Comparison of ENCODE assay signal across 12 mouse cellular contexts in genomic region chr7:80426363-80426762, GRCm38 (mm10). TPM values are rescaled to one million over a fixed set of nuclear protein-coding genes. Genes with fewer than 3 reads are reported as not detected.
DNase-seq lines count a peak whose midpoint lies in the region; ATAC-seq and TF ChIP-seq lines count a peak whose summit lies in the region.
"Had no signal": no experiment of that assay in that cellular context is flagged by ENCODE, and none has a peak within 500 bp of the region (broad histone marks: within the 10 kb centered on the region; RNA-seq: fewer than 3 reads in every experiment).

No protein-coding gene starts in this region.

- H3K79me2 ChIP-seq in macrophage (ENCODE audit: inconsistent target): no peaks in the 10 kb centered on the region

- peaks cover 18% of the 10 kb centered on the region for H3K4me1 ChIP-seq in kidney, embryonic 15.5 days
- peaks cover 11% of the 10 kb centered on the region; the same call in 1 of the 2 replicates for H3K4me1 ChIP-seq in bone marrow, adult 2 months (ENCODE audit: control insufficient read depth, insufficient read depth, low read length)
- H3K4me1 ChIP-seq in hindbrain, embryonic 12.5 days: no peaks in the 10 kb centered on the region
- H3K4me1 ChIP-seq: forebrain, embryonic 13.5 days had no signal

- H3K4me2 ChIP-seq in kidney, embryonic 15.5 days: no peak overlapping the region
- H3K4me2 ChIP-seq in hindbrain, embryonic 12.5 days (replicated peaks): no peak overlapping the region
- H3K4me2 ChIP-seq: forebrain, embryonic 13.5 days; lung, embryonic 15.5 days had no signal

- H3K27me3 ChIP-seq in kidney, embryonic 15.5 days: no peaks in the 10 kb centered on the region
- no peaks in the 10 kb centered on the region for H3K27me3 ChIP-seq in hindbrain, embryonic 12.5 days
- H3K27me3 ChIP-seq: forebrain, embryonic 13.5 days; lung, embryonic 15.5 days had no signal

- H3K9me3 ChIP-seq in kidney, embryonic 15.5 days (replicated peaks): no peaks in the 10 kb centered on the region
- H3K9me3 ChIP-seq in hindbrain, embryonic 12.5 days (replicated peaks): no peaks in the 10 kb centered on the region
- H3K9me3 ChIP-seq: embryonic facial prominence, embryonic 10.5 days; forebrain, embryonic 13.5 days; lung, embryonic 15.5 days had no signal

- 58% methylated on average over 7 of the region's 7 CpGs for WGBS in kidney, embryonic 15.5 days
- 18% methylated on average over 7 of the region's 7 CpGs for WGBS in bone marrow, adult 2 months
- WGBS in macrophage (ENCODE audit: missing documents): 8% methylated on average over 7 of the region's 7 CpGs
- 68% methylated on average over 7 of the region's 7 CpGs for WGBS in hindbrain, embryonic 12.5 days

- no peak overlapping the region for H3K4me3 ChIP-seq in kidney, embryonic 15.5 days (replicated peaks)
- peak overlapping the region; percentile 34 for H3K4me3 ChIP-seq in bone marrow, adult 2 months (replicated peaks; ENCODE audit: control insufficient read depth, low read depth, low read length)
- H3K4me3 ChIP-seq in macrophage (ENCODE audit: inconsistent target): no peak overlapping the region
- no peak overlapping the region for H3K4me3 ChIP-seq in hindbrain, embryonic 12.5 days
- H3K4me3 ChIP-seq: embryonic facial prominence, embryonic 10.5 days; forebrain, embryonic 13.5 days; lung, embryonic 15.5 days had no signal

- TF ChIP-seq POLR2A in bone marrow, adult 2 months (IDR thresholded peaks at IDR 0.05; ENCODE audit: borderline replicate concordance, control insufficient read depth, low read depth, low read length): no peak; the same call in 1 of the 2 replicates

- no peaks in the 10 kb centered on the region for H3K36me3 ChIP-seq in kidney, embryonic 15.5 days
- H3K36me3 ChIP-seq in macrophage (ENCODE audit: inconsistent target): no peaks in the 10 kb centered on the region
- no peaks in the 10 kb centered on the region for H3K36me3 ChIP-seq in hindbrain, embryonic 12.5 days
- H3K36me3 ChIP-seq: embryonic facial prominence, embryonic 10.5 days; lung, embryonic 15.5 days had no signal

- ATAC-seq in kidney, embryonic 15.5 days (replicated peaks; ENCODE audit: low FRiP score): no peak
- no peak for ATAC-seq in hindbrain, embryonic 12.5 days (ENCODE audit: low FRiP score)
- ATAC-seq: forebrain, embryonic 13.5 days had no signal

- no peak overlapping the region for H3K27ac ChIP-seq in kidney, embryonic 15.5 days
- H3K27ac ChIP-seq in bone marrow, adult 2 months (ENCODE audit: control insufficient read depth, insufficient read depth, low read depth, low read length, poor library complexity): peak overlapping the region; percentile 91
- peak overlapping the region; percentile 91 for H3K27ac ChIP-seq in macrophage
- no peak overlapping the region for H3K27ac ChIP-seq in hindbrain, embryonic 12.5 days
- H3K27ac ChIP-seq: embryonic facial prominence, embryonic 10.5 days; forebrain, embryonic 13.5 days; lung, embryonic 15.5 days had no signal

- no peak overlapping the region for H3K9ac ChIP-seq in kidney, embryonic 15.5 days
- H3K9ac ChIP-seq in hindbrain, embryonic 12.5 days: no peak overlapping the region
- H3K9ac ChIP-seq: forebrain, embryonic 13.5 days; lung, embryonic 15.5 days had no signal

- peak; percentile 30 to 35 for DNase-seq in kidney, postnatal 36 days
- peak; percentile 20 for DNase-seq in A20 (ENCODE audit: low read depth, low spot score)
- no peak for DNase-seq in cerebellum, postnatal 36 days
- DNase-seq in neural tube, embryonic 10.5 days (ENCODE audit: extremely low spot score, low spot score): no peak
- DNase-seq: thymus, postnatal 25 days had no signal

- TF ChIP-seq CTCF in bone marrow, adult 2 months (IDR thresholded peaks at IDR 0.05; ENCODE audit: control insufficient read depth, insufficient read depth, low read length): no peak

RNA-seq across cellular contexts. Expression of gene Furin, which starts 21.1 kb away (rescaled TPM):
- polyA plus RNA-seq in kidney, embryonic 15.5 days (2015; fragmentation: Nextera tagmentation; extraction: Ambion mirVana): 12.9 and 13.5 TPM in 2 replicates
- 22.2 and 31.0 TPM in 2 replicates for polyA plus RNA-seq in bone marrow, adult 2 months (2011; ENCODE audit: insufficient read depth, insufficient read length, low replicate concordance, missing spikeins)
- 100 to 1,000 TPM in 15 of 26 experiments, 10 to 100 TPM in 11; 45.1 to 380 (median 113) TPM for total RNA-seq in macrophage (2018; cell fraction: chromatin; rRNA removed)
- total RNA-seq in macrophage (2018; cell fraction: cytosol; rRNA removed): 100 to 1,000 TPM in 8 of 26 experiments, 10 to 100 TPM in 18; 48.1 to 244 (median 82.1) TPM
- total RNA-seq in macrophage (2018; cell fraction: nucleus; rRNA removed): 100 to 1,000 TPM in 22 of 26 experiments, 10 to 100 TPM in 4; 71.1 to 321 (median 139) TPM
- polyA plus RNA-seq in macrophage (2018): 37.1 to 65.0 TPM (median 49.0 TPM) in 3 replicates
- 6.1 and 6.9 TPM in 2 replicates for polyA plus RNA-seq in hindbrain, embryonic 12.5 days (2016; fragmentation: Nextera tagmentation; extraction: Ambion mirVana)

RNA-seq across cellular contexts. Expression of gene Fes, which starts 38.6 kb away (rescaled TPM):
- 14.9 and 18.5 TPM in 2 replicates for polyA plus RNA-seq in kidney, embryonic 15.5 days (2015; fragmentation: Nextera tagmentation; extraction: Ambion mirVana)
- polyA plus RNA-seq in bone marrow, adult 2 months (2011; ENCODE audit: insufficient read depth, insufficient read length, low replicate concordance, missing spikeins): 143 and 311 TPM in 2 replicates
- total RNA-seq in macrophage (2018; cell fraction: chromatin; rRNA removed): 100 to 1,000 TPM; 233 to 743 (median 466) TPM
- 100 to 1,000 TPM in 17 of 26 experiments, 10 to 100 TPM in 9; 77.5 to 143 (median 115) TPM for total RNA-seq in macrophage (2018; cell fraction: cytosol; rRNA removed)
- 100 to 1,000 TPM; 141 to 390 (median 271) TPM for total RNA-seq in macrophage (2018; cell fraction: nucleus; rRNA removed)
- polyA plus RNA-seq in macrophage (2018): 96.8 to 128 TPM (median 114 TPM) in 3 replicates
- 10.2 and 11.8 TPM in 2 replicates for polyA plus RNA-seq in hindbrain, embryonic 12.5 days (2016; fragmentation: Nextera tagmentation; extraction: Ambion mirVana)

RNA-seq across cellular contexts. Expression of gene Man2a2, which starts 55.2 kb away (rescaled TPM):
- 16.2 and 20.8 TPM in 2 replicates for polyA plus RNA-seq in kidney, embryonic 15.5 days (2015; fragmentation: Nextera tagmentation; extraction: Ambion mirVana)
- polyA plus RNA-seq in bone marrow, adult 2 months (2011; ENCODE audit: insufficient read depth, insufficient read length, low replicate concordance, missing spikeins): 25.1 and 40.0 TPM in 2 replicates
- total RNA-seq in macrophage (2018; cell fraction: chromatin; rRNA removed): 100 to 1,000 TPM in 16 of 26 experiments, 10 to 100 TPM in 10; 16.5 to 452 (median 118) TPM
- 10 to 100 TPM; 10.2 to 96.2 (median 35.6) TPM for total RNA-seq in macrophage (2018; cell fraction: cytosol; rRNA removed)
- total RNA-seq in macrophage (2018; cell fraction: nucleus; rRNA removed): 100 to 1,000 TPM in 9 of 26 experiments, 10 to 100 TPM in 17; 18.0 to 266 (median 60.2) TPM
- polyA plus RNA-seq in macrophage (2018): 15.9 to 83.7 TPM (median 73.2 TPM) in 3 replicates
- polyA plus RNA-seq in hindbrain, embryonic 12.5 days (2016; fragmentation: Nextera tagmentation; extraction: Ambion mirVana): 27.2 and 30.9 TPM in 2 replicates

Comparison
In these comparisons a context has a peak if more than half of its experiments do, and no peak if none do; other contexts are left out.
1. DNase-seq: peak in kidney, postnatal 36 days (2 of 2) and A20 (single experiment); none in cerebellum, postnatal 36 days (0 of 2) and neural tube, embryonic 10.5 days (single experiment).
2. H3K27ac ChIP-seq: peak in bone marrow, adult 2 months (single experiment) and macrophage (single experiment); none in kidney, embryonic 15.5 days (single experiment) and hindbrain, embryonic 12.5 days (single experiment).